ENCODE assay signal across 21 mouse cellular contexts in genomic region chr19:57266374-57267085, GRCm38 (mm10). TPM values are rescaled to one million over a fixed set of nuclear protein-coding genes. Genes with fewer than 3 reads are reported as not detected.
DNase-seq lines count a peak whose midpoint lies in the region; ATAC-seq and TF ChIP-seq lines count a peak whose summit lies in the region.
"Had no signal": no experiment of that assay in that cellular context is flagged by ENCODE, and none has a peak within 500 bp of the region (broad histone marks: within the 10 kb centered on the region; RNA-seq: fewer than 3 reads in every experiment).

No protein-coding gene starts in this region.

- H3K9me3 ChIP-seq in heart, embryonic 10.5 days, result no peaks in the 10 kb centered on the region
- no peaks in the 10 kb centered on the region for H3K9me3 ChIP-seq in limb, embryonic 15.5 days
- H3K9me3 ChIP-seq: embryonic facial prominence, embryonic 13.5 days; kidney, embryonic 15.5 days; limb, embryonic 12.5 days; stomach, embryonic 15.5 days had no signal

- no peak overlapping the region for H3K4me2 ChIP-seq in limb, embryonic 15.5 days
- H3K4me2 ChIP-seq: embryonic facial prominence, embryonic 13.5 days; kidney, embryonic 15.5 days; limb, embryonic 12.5 days; midbrain, embryonic 11.5 days; stomach, embryonic 15.5 days had no signal

- TF ChIP-seq POLR2A in heart, adult 2 months (IDR thresholded peaks at IDR 0.05; ENCODE audit: insufficient read depth, low read depth, low read length), result peak; percentile 52; the same call in 1 of the 2 replicates

- peak; percentile 44 for TF ChIP-seq CTCF in heart, adult 2 months (IDR thresholded peaks at IDR 0.05)

- peaks cover 6% of the 10 kb centered on the region for H3K79me2 ChIP-seq in heart, adult 2 months (replicated peaks; ENCODE audit: control insufficient read depth, insufficient read depth, low read length)

- H3K36me3 ChIP-seq in heart, adult 2 months (ENCODE audit: control insufficient read depth, insufficient read depth, low read length), result peaks cover 41% of the 10 kb centered on the region
- H3K36me3 ChIP-seq in heart, embryonic 10.5 days, result no peaks in the 10 kb centered on the region
- no peaks in the 10 kb centered on the region for H3K36me3 ChIP-seq in limb, embryonic 15.5 days
- H3K36me3 ChIP-seq: embryonic facial prominence, embryonic 13.5 days; kidney, embryonic 15.5 days; limb, embryonic 12.5 days; stomach, embryonic 15.5 days had no signal

- peak; percentile 94 for TF ChIP-seq EP300 in heart, adult 2 months (IDR thresholded peaks at IDR 0.05; ENCODE audit: insufficient read depth, low read depth, low read length)

- 24% methylated on average over 10 of the region's 10 CpGs for WGBS in heart, adult 2 months
- WGBS in heart, embryonic 10.5 days, result 85% methylated on average over 10 of the region's 10 CpGs
- 59% methylated on average over 10 of the region's 10 CpGs for WGBS in limb, embryonic 15.5 days

- intact Hi-C loops in heart, adult 2 months (cut with DNase I), result loop anchor here (1.0 to 2.0 kb wide), 4 partner anchors 28 to 69 kb away; partner anchors contain the start of gene Ablim1

- H3K4me3 ChIP-seq in heart, adult 2 months, result no peak overlapping the region
- no peak overlapping the region for H3K4me3 ChIP-seq in heart, embryonic 10.5 days
- H3K4me3 ChIP-seq in limb, embryonic 15.5 days, result no peak overlapping the region
- H3K4me3 ChIP-seq: embryonic facial prominence, embryonic 13.5 days; kidney, embryonic 15.5 days; limb, embryonic 12.5 days; stomach, embryonic 15.5 days had no signal

- DNase-seq in adrenal gland, postnatal 14 days, result peak; percentile 49
- DNase-seq in adrenal gland, adult 18-20 months (ENCODE audit: low spot score in 2 of 2), result no peak
- peak; percentile 56 to 74 for DNase-seq in heart, adult 2 months
- DNase-seq in heart, embryonic 10.5 days (ENCODE audit: low spot score), result no peak
- DNase-seq in fat pad, adult 2 months (ENCODE audit: extremely low read depth, low read depth, low spot score), result peak; percentile 10
- no peak for DNase-seq in cerebellum, adult 8-10 months
- DNase-seq: cerebellum, adult 9-11 months; gastrocnemius, postnatal 36 days; kidney, postnatal 4 days; right cerebral cortex, postnatal 25 days had no signal

- H3K27me3 ChIP-seq in heart, adult 2 months (ENCODE audit: control insufficient read depth, insufficient read depth, low read length), result no peaks in the 10 kb centered on the region
- no peaks in the 10 kb centered on the region for H3K27me3 ChIP-seq in heart, embryonic 10.5 days (ENCODE audit: insufficient read depth, poor library complexity, severe bottlenecking)
- H3K27me3 ChIP-seq in limb, embryonic 15.5 days, result no peaks in the 10 kb centered on the region
- H3K27me3 ChIP-seq: embryonic facial prominence, embryonic 13.5 days; kidney, embryonic 15.5 days; stomach, embryonic 15.5 days had no signal

- ATAC-seq in limb, embryonic 15.5 days (ENCODE audit: insufficient number of reproducible peaks, low FRiP score, low TSS enrichment, low read depth), result no peak
- ATAC-seq: activated CD4-positive, CD25-positive, alpha-beta regulatory T cell, adult 4 months; CD4-positive, CD25-positive, alpha-beta regulatory T cell, adult 4 months; hindbrain, postnatal 0 days; intestine, postnatal 0 days; lung, postnatal 0 days had no signal

- H3K9ac ChIP-seq in heart, adult 2 months (ENCODE audit: low read depth, low read length), result no peak overlapping the region
- H3K9ac ChIP-seq in limb, embryonic 15.5 days, result no peak overlapping the region
- H3K9ac ChIP-seq: embryonic facial prominence, embryonic 13.5 days; kidney, embryonic 15.5 days; limb, embryonic 12.5 days; stomach, embryonic 15.5 days had no signal

- peak overlapping the region; percentile 93 for H3K27ac ChIP-seq in heart, adult 2 months
- H3K27ac ChIP-seq in heart, embryonic 10.5 days, result no peak overlapping the region
- peak overlapping the region; percentile 67 for H3K27ac ChIP-seq in limb, embryonic 15.5 days
- H3K27ac ChIP-seq: embryonic facial prominence, embryonic 13.5 days; hindbrain, postnatal 0 days; kidney, embryonic 15.5 days; limb, embryonic 12.5 days; stomach, embryonic 15.5 days had no signal

- H3K4me1 ChIP-seq in heart, adult 2 months (ENCODE audit: control insufficient read depth, insufficient read depth, low read length), result peaks cover 42% of the 10 kb centered on the region
- H3K4me1 ChIP-seq in heart, embryonic 10.5 days, result peaks cover 52% of the 10 kb centered on the region
- H3K4me1 ChIP-seq in limb, embryonic 15.5 days, result peaks cover 5% of the 10 kb centered on the region; the same call in 1 of the 2 replicates

RNA-seq across cellular contexts. Expression of gene Ablim1, which starts 48.2 kb away (rescaled TPM):
- total RNA-seq in adrenal gland, postnatal 14 days (2021), result 68.8 and 95.8 TPM in 2 replicates
- 10 to 100 TPM; 28.9 to 50.3 TPM for total RNA-seq in adrenal gland, adult 18-20 months (2021)
- 100 to 1,000 TPM; 418 to 454 TPM for total RNA-seq in heart, adult 2 months (2021)
- 101 and 165 TPM in 2 replicates for polyA plus RNA-seq in heart, adult 2 months (2012; rRNA removed)
- polyA plus RNA-seq in heart, embryonic 10.5 days (2016; fragmentation: Nextera tagmentation; extraction: Ambion mirVana), result 41.9 and 60.6 TPM in 2 replicates
- 105 and 116 TPM in 2 replicates for polyA plus RNA-seq in limb, embryonic 15.5 days (2015; fragmentation: Nextera tagmentation; extraction: Ambion mirVana)

Comparison
In these comparisons a context has a peak if more than half of its experiments do, and no peak if none do; other contexts are left out.
1. DNase-seq: peak in adrenal gland, postnatal 14 days (single experiment), heart, adult 2 months (2 of 2) and fat pad, adult 2 months (single experiment); none in adrenal gland, adult 18-20 months (0 of 2), heart, embryonic 10.5 days (single experiment) and cerebellum, adult 8-10 months (single experiment).